Mouse (Mus musculus) olfactory bulb, adult 2 months (tissue): ENCODE results near the gene Abhd5.

Source experiments
- CTCF ChIP-seq: fragments of 200-500 bp; IDR thresholded peaks from 2 replicates; pipeline ENCODE4 v1.5.1; 2012; ENCODE audit warnings: low read depth, mild to moderate bottlenecking, low read length, moderate library complexity; ENCODE audit not compliant: insufficient read depth
- POLR2A ChIP-seq: fragments of 200-500 bp; IDR thresholded peaks from 2 replicates; pipeline ENCODE4 v1.6.1; 2012; ENCODE audit warnings: mild to moderate bottlenecking, low read depth, low read length, moderate library complexity; ENCODE audit not compliant: insufficient read depth

DNA sequence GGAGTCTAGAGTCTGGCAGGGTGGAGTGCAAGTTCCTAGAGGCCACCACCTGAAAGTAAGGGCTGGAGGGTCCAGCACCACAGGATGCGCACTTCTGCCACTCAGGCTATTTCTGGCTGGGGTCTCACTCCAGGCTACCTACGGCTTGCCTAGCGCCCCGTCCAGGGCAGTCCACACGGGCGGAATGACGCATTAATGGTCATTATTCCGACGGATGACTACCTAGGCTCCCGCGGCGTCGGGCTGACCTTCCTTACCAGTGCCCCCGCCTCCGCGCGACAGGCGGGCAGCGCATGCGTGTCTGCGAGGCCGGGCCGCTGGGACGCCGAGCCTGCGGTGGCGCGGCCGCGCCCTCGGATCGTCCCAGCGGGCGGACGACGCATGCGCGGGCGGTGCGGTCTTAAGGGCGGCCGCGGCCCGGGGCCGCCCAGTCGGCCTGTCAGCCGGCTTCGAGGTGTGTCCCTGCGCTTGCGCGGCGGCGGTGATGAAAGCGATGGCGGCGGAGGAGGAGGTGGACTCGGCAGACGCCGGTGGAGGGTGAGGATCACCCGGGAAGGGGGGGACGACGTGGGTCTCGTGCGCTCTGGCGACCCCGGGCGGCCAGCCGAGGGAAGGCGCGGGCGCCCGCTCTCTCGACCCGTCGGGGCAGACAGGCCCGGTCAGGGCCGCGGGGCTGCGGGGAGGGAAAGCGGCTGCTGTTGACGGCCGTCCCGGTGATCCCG, at the start of gene Abhd5:
- TF ChIP-seq POLR2A (peak; percentile 90), CTCF (peak; percentile 15; the same call in 1 of the 2 replicates)
